Mouse (Mus musculus): Measurements from ENCODE around the gene Hmbs.

DNA sequence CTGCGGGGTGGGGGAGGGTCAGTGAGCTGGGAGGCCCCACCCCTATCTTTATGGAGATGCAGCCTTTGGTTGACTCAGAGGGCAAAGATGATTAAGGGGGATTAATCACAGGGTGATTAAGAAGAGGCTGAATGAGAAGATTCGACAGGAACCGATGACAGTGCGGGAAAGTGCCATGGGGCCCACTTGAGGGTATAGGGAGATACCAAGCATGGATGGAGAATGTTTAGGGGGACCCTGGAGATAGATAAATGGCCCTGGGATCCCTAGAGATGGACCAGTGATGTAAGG, 29.8 kb downstream of the Hmbs start:
- TF ChIP-seq EP300 (IDR thresholded peaks at IDR 0.05; ENCODE audit: insufficient read depth, low read depth, low read length), result no peak
- TF ChIP-seq CTCF (IDR thresholded peaks at IDR 0.05; ENCODE audit: low read depth, low read length), result no peak
- no peak for TF ChIP-seq POLR2A (IDR thresholded peaks at IDR 0.05; ENCODE audit: insufficient read depth, low read length)

Measured in ES-Bruce4 (cell line).